Mouse (Mus musculus) A20 (cell line): ENCODE measurements around the gene Hira.
A peak's percentile ranks its signal among the peaks of the same experiment; 100 is the strongest.
"Not testable (repeated sequence)": the region's sequence is repeated elsewhere in the genome, so short reads cannot be mapped to it uniquely, and the experiment has no call there.

Experiments used
- DNase-seq: peaks from one replicate; pipeline ENCODE4 v3.0.0-alpha.2; 2011; ENCODE audit warnings: low read depth, low spot score

Gene Hira

GRCm38 (mm10) chr16:18921771-18922170 is 44.9 kb downstream of the Hira start:
- DNase-seq = no peak

GRCm38 (mm10) chr16:18927963-18928362 is 51.1 kb downstream of the Hira start:
- DNase-seq = no peak

- no peak for DNase-seq
These were observed 61.7 kb downstream of the Hira start for GRCm38 (mm10) chr16:18938321-18939082.

- DNase-seq = no peak
These were observed 67.1 kb downstream of the Hira start for GRCm38 (mm10) chr16:18943906-18944305.

- DNase-seq = no peak
These were observed 72.1 kb downstream of the Hira start for GRCm38 (mm10) chr16:18948941-18949340.

GRCm38 (mm10) chr16:18950351-18950750 is 73.5 kb downstream of the Hira start:
- DNase-seq = no peak

- no peak for DNase-seq
These were observed 76.0 kb downstream of the Hira start for GRCm38 (mm10) chr16:18952813-18953212.

- DNase-seq = no peak
These were observed 78.2 kb downstream of the Hira start for GRCm38 (mm10) chr16:18955070-18955469.

- peak; percentile 78 for DNase-seq
These were observed 86.6 kb downstream of the Hira start for GRCm38 (mm10) chr16:18963486-18963885.

GRCm38 (mm10) chr16:18969420-18970128 is 92.7 kb downstream of the Hira start:
- no peak for DNase-seq

- DNase-seq = no peak
These were observed 94.0 kb downstream of the Hira start for GRCm38 (mm10) chr16:18970837-18971236.

GRCm38 (mm10) chr16:18975665-18976064 is 98.8 kb downstream of the Hira start:
- not testable (repeated sequence) for DNase-seq

- no peak for DNase-seq
These were observed 99.5 kb downstream of the Hira start for GRCm38 (mm10) chr16:18976315-18976714.

- no peak for DNase-seq
These were observed 109.5 kb downstream of the Hira start for GRCm38 (mm10) chr16:18986381-18986780.

- DNase-seq = no peak
These were observed 110.0 kb downstream of the Hira start for GRCm38 (mm10) chr16:18986860-18987259.

GRCm38 (mm10) chr16:19002610-19003389 is 126.0 kb downstream of the Hira start:
- peak; percentile 91 for DNase-seq

GRCm38 (mm10) chr16:19003757-19004156 is 126.9 kb downstream of the Hira start:
- DNase-seq = peak; percentile 70

GRCm38 (mm10) chr16:19005298-19005697 is 128.5 kb downstream of the Hira start:
- peak; percentile 51 for DNase-seq

- no peak for DNase-seq
These were observed 129.9 kb downstream of the Hira start for GRCm38 (mm10) chr16:19006715-19007114.

- peak; percentile 92 for DNase-seq
These were observed 130.4 kb downstream of the Hira start for GRCm38 (mm10) chr16:19007186-19007591.

GRCm38 (mm10) chr16:19010710-19011109 is 133.9 kb downstream of the Hira start:
- peak; percentile 87 for DNase-seq

- DNase-seq = peak; percentile 17
These were observed 136.7 kb downstream of the Hira start for GRCm38 (mm10) chr16:19013550-19013949.
